ENCODE assay signal across 16 mouse cellular contexts in the genomic region with DNA sequence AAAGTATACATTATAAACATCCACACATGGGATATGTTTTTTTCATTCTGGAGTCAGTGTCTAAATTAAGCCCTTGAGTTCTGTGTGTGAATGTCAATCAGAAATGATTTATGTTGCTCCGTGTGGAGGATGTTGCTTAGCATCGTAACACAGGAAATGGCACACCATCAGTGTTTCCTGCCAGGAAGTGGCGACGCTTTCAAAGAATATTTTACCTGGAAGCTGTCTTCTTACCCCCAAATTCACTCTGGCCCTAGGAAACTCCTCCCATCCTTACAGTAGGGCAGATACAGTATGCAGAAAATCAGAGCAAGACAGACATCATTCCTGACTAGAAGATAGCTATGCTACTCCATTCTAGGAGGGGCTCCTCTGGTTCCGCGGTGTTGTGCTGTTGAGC.
DNase-seq lines count a peak whose midpoint lies in the region; ATAC-seq and TF ChIP-seq lines count a peak whose summit lies in the region.
"Had no signal": no experiment of that assay in that cellular context is flagged by ENCODE, and none has a peak within 500 bp of the region (broad histone marks: within the 10 kb centered on the region; RNA-seq: fewer than 3 reads in every experiment).

No protein-coding gene starts in this region.

- H3K27ac ChIP-seq in ES-E14 (ENCODE audit: insufficient read depth, low read depth, low read length, poor library complexity, severe bottlenecking): no peak overlapping the region
- H3K27ac ChIP-seq in thymus, adult 2 months (ENCODE audit: control insufficient read depth, insufficient read depth, low read length): peak overlapping the region; percentile 48; the same call in 1 of the 2 replicates
- H3K27ac ChIP-seq: heart, embryonic 15.5 days; hindbrain, embryonic 13.5 days; neural tube, embryonic 15.5 days had no signal

- 0 out of 2 replicates have a peak overlapping the region, but pooled peaks have one; percentile 29 for H3K9ac ChIP-seq in ES-E14 (ENCODE audit: insufficient read depth, low read depth, low read length, poor library complexity, severe bottlenecking)
- H3K9ac ChIP-seq: heart, embryonic 15.5 days; hindbrain, embryonic 13.5 days; neural tube, embryonic 15.5 days had no signal

- DNase-seq in CD4-positive, CD25-positive, alpha-beta regulatory T cell, adult 2 months (ENCODE audit: low read depth, low spot score): peak; percentile 73
- no peak for DNase-seq in ES-E14 (ENCODE audit: low read depth, low spot score)
- peak; percentile 26 for DNase-seq in thymus, adult 2 months
- DNase-seq in cerebellum, postnatal 14 days: no peak
- no peak for DNase-seq in urinary bladder, postnatal 4 days (ENCODE audit: low spot score in 2 of 2)
- DNase-seq in urinary bladder, postnatal 14 days (ENCODE audit: low spot score): no peak
- DNase-seq: adrenal gland, postnatal 14 days; cerebellum, postnatal 25 days; kidney, postnatal 14 days; spleen, adult 18-20 months had no signal

- peak; percentile 94 to 97 for ATAC-seq in hematopoietic stem cell, adult 5-6 weeks (replicated peaks in 1 of 2; ENCODE audit: insufficient read depth in 1 of 2, low FRiP score in 2 of 2, low TSS enrichment in 1 of 2, low read depth in 1 of 2, poor library complexity in 2 of 2, severe bottlenecking in 2 of 2)
- ATAC-seq: intestine, postnatal 0 days had no signal

- H3K4me1 ChIP-seq in ES-E14 (ENCODE audit: control insufficient read depth in 2 of 2, insufficient read depth in 2 of 2, low read length in 2 of 2, poor library complexity in 1 of 2): peaks cover 0 to 4% of the 10 kb centered on the region in 2 experiments; a peak in 1 of 4 replicates
- peaks cover 9% of the 10 kb centered on the region for H3K4me1 ChIP-seq in thymus, adult 2 months (replicated peaks; ENCODE audit: control insufficient read depth, insufficient read depth, low read length)
- H3K4me1 ChIP-seq: heart, embryonic 15.5 days; hindbrain, embryonic 13.5 days; neural tube, embryonic 15.5 days had no signal

- no peak for TF ChIP-seq CTCF in thymus, adult 2 months (IDR thresholded peaks at IDR 0.05; ENCODE audit: borderline replicate concordance, control insufficient read depth, extremely low read depth, insufficient read depth, low read length, poor library complexity)

- WGBS in thymus, adult 2 months: 14% methylated on average over 6 of the region's 6 CpGs

- H3K4me3 ChIP-seq in ES-E14 (ENCODE audit: insufficient read depth in 1 of 2, low read depth in 1 of 2, low read length in 2 of 2, poor library complexity in 1 of 2, severe bottlenecking in 1 of 2): no peak overlapping the region
- no peak overlapping the region for H3K4me3 ChIP-seq in thymus, adult 2 months (ENCODE audit: control insufficient read depth, insufficient read depth, low read length)
- H3K4me3 ChIP-seq: heart, embryonic 15.5 days; hindbrain, embryonic 13.5 days; megakaryocyte, embryonic 14.5 days; neural tube, embryonic 15.5 days had no signal

- H3K9me3 ChIP-seq in ES-E14 (ENCODE audit: control insufficient read depth, insufficient read depth, low read depth, low read length): no peaks in the 10 kb centered on the region
- H3K9me3 ChIP-seq: heart, embryonic 15.5 days; hindbrain, embryonic 13.5 days; megakaryocyte, embryonic 14.5 days; neural tube, embryonic 15.5 days had no signal

- in situ Hi-C loops in ES-E14 (cut with MboI; ENCODE audit: low sequenced_read_pairs in 2 of 2, unreplicated experiment in 2 of 2): no loop called here

- TF ChIP-seq POLR2A in thymus, adult 2 months (IDR thresholded peaks at IDR 0.05; ENCODE audit: control insufficient read depth, extremely low read depth, insufficient read depth, low read length, poor library complexity): no peak

- H3K27me3 ChIP-seq in thymus, adult 2 months (ENCODE audit: control insufficient read depth, insufficient read depth, low read length): no peaks in the 10 kb centered on the region
- H3K27me3 ChIP-seq: heart, embryonic 15.5 days; hindbrain, embryonic 13.5 days; megakaryocyte, embryonic 14.5 days; neural tube, embryonic 15.5 days had no signal

- H3K36me3 ChIP-seq in ES-E14 (ENCODE audit: control insufficient read depth, insufficient read depth, low read length, poor library complexity, severe bottlenecking): no peaks in the 10 kb centered on the region
- H3K36me3 ChIP-seq in thymus, adult 2 months (ENCODE audit: control insufficient read depth, insufficient read depth, low read length): no peaks in the 10 kb centered on the region
- H3K36me3 ChIP-seq: heart, embryonic 15.5 days; hindbrain, embryonic 13.5 days; neural tube, embryonic 15.5 days had no signal

TF ChIP-seq in ES-E14, 5 proteins besides CTCF, POLR2A, EP300 and RAD21:
- no peak for TF ChIP-seq MAFK (IDR thresholded peaks at IDR 0.05; ENCODE audit: insufficient read depth, low read depth, low read length)
- no peak for TF ChIP-seq HCFC1 (IDR thresholded peaks at IDR 0.05; ENCODE audit: borderline replicate concordance, insufficient read depth, low read length)
- no peak for TF ChIP-seq CHD2 (IDR thresholded peaks at IDR 0.05; ENCODE audit: low read depth, low read length)
- no peak for TF ChIP-seq ZC3H11A (IDR thresholded peaks at IDR 0.05; ENCODE audit: borderline replicate concordance, low read depth, low read length)
- TF ChIP-seq ZNF384 (IDR thresholded peaks at IDR 0.05; ENCODE audit: low read depth, low read length): no peak

Comparison
In these comparisons a context has a peak if more than half of its experiments do, and no peak if none do; other contexts are left out.
1. DNase-seq: peak in CD4-positive, CD25-positive, alpha-beta regulatory T cell, adult 2 months (single experiment) and thymus, adult 2 months (single experiment); none in ES-E14 (single experiment), cerebellum, postnatal 14 days (0 of 2), urinary bladder, postnatal 4 days (0 of 2) and urinary bladder, postnatal 14 days (single experiment).